Mouse (Mus musculus): ENCODE measurements at regions not wholly inside any gene's neighbourhood (a gene's known extent, or its start where the extent isn't known, plus 50 kb on each side); places are given as distances from the start of the nearest gene placed in this dataset.

DNA sequence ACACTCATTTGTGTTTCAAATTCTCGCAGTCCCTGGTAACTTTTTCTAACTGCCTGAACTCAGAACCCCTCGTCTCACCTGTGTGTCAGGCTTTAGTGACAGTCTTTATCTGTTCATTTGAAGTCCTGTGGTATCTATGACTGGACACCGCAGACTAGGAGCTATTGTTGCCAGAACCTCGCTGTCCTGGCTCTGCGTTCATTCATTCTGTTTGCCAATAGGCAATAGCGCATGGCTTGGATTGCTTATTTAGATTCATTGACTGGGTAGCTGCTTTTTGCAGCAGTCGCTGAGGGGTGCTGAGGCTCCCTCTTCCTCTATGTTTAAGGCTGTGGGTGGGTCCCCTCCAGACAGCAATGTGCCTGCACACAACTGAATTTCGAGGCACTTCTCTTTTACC, 144.6 kb upstream of the Cops8 start:
- no peak for DNase-seq (ENCODE audit: low read depth)

DNA sequence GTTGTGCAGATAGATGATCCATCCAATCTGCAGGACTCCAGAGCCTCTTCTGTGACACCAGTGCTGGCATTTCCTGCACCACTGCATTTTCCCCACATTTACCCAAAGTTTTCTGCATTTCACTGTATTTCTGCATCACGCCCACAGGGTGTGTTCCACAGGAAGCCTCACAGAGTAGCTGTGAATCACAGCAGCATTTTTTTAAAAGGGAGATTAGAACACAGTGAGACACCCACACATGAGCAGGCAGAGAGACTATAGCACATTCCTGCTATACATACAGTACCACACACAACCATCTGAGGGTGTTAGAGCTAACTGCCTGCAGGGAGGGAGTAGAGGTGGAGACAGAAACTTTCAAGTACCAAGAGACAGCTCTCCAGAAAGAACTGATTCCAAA, 141.1 kb upstream of the Cops8 start:
- no peak for DNase-seq (ENCODE audit: low read depth)

DNA sequence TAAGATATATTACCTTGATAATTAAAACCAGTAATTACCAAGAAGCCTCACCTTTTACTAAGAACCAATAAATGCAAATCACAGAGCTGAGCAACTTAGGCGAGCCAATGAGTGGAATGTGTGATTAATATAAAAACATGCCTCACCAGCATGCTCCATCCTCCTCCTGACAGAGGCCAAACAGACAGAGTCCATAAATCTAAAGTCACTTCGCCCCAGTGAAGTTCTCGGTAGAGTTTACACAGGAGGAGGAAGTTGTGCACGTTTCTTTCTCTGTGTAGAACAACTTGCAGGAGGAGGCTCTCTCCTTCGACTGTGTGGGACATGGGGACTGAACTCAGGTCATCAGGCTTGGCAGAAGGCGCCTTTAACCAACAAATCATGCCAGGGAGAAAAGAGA, 139.5 kb upstream of the Cops8 start:
- no peak for DNase-seq (ENCODE audit: low read depth)

DNA sequence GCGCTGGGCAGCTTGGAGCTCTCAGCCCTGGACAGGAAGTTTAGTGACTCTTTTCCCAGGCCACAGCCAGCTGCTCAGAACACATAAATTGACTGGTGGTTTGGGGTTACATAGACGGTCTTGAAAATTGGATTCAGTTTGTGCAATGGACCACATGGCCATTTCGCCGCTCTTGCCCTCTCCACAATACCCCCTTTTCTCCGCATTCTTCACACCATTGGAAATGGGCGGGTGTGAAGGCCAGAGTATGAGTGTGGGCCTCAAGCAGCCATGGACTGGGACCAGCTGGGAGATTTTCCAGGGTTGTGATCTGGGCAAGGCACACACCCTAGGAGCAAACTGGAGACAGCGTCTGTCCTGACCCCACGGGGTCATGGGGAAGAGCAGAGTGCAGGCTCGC, 135.1 kb upstream of the Cops8 start:
- DNase-seq (ENCODE audit: low read depth): no peak

DNA sequence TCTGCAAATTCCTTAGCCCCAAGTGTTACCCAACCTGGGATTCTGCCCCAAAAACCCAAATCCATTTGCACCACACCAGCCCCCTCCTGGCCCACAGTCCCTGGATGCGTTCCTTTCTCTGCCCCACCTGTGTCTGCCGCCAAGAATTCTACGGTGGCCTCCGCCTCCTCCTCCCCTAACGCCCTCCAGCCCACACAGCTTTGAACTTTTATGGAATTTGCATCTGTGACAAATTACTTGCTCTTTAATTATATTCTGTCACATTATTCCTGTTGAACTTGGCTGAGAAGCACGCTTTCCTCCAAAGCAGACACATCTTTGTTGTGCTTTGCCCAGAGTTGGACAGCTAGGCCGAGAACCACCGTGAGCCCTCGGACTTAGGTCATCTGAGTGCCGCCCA, 131.8 kb upstream of the Cops8 start:
- DNase-seq (ENCODE audit: low read depth): no peak

DNA sequence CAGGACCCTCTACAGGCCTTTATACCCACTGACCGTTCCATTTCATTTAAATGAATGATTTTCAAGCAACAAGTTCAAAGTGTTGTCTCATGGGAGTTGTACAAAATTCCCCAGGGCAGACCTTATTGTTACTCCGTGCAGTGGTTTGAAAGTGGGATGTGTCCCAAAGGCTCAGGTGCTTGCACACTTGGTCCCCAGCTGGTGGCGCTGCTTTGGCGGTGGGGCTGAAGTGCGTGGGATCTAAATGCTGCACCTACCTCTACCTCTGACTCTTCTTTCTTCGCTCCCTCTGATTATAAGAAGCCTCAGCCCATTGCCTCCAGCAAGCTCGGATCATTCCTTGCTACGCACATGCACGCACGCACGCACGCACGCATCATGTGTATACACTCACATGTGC, 131.0 kb upstream of the Cops8 start:
- no peak for DNase-seq (ENCODE audit: low read depth)

DNA sequence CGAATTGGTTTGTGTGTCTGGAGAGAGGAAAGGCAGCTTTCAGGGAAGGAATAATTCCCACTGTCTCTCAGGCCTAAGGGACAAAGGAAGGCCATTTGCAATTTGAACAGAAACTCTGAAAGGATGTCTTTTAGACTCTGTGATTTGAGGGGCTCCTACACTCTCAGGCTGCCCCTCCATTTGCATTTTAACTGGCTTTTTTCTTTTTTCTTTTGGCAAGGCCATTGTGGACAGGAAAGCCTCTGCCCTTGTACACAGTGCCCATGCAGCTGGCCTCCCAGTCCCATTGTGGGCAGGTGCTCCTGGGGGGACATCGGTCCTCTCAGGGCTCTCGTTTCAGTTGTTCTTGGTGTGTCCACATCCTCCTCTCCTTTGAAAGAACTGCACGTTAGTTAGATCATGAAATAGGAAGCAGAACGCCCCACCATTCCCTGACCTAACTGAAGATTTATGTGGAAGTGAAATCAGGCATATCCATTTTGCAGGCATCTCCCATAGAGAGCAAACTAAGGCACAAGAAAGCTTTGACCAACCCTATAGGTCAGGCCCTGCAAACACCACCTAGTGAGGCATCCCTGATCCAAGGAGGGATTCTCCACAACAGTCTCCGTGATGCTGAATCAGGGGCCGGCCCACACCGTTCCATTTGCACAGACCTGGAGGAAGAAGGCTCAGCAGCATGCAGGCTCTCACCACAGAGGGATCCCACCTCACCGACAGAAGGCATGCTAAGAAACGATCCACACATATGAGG, 127.5 kb upstream of the Cops8 start:
- DNase-seq (ENCODE audit: low read depth): no peak

DNA sequence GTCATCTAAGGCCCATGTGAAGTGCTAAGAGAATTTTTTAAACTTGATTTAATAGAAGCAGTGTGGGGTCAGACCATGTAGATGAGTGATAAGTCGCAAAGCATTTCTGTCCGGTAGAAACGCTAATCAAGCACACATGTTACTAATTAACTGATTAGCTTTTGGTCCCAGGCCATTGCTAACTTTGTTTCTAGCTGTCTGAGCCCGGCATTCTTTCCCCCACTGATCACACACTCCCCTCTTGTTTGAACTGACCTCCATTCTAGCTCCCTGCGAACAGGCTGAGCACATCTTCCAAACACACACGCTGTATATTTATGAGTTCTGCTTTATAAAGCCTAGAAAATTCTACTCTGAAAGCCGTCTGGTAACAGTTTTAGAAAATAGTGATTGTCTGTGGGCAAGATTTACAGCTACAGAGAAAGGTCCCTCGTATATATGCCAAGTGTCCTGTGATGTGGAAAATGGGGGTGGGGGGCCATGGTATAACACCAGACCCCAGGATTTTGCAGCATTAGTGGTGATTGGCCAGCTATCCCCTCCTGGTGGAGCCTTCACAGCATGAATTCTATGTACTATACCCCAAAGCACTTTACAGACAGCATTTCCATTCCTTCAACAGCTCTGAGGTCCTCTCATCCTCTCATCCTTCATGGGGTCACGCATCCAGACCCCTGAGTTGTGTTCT, 126.1 kb upstream of the Cops8 start:
- DNase-seq (ENCODE audit: low read depth): no peak

DNA sequence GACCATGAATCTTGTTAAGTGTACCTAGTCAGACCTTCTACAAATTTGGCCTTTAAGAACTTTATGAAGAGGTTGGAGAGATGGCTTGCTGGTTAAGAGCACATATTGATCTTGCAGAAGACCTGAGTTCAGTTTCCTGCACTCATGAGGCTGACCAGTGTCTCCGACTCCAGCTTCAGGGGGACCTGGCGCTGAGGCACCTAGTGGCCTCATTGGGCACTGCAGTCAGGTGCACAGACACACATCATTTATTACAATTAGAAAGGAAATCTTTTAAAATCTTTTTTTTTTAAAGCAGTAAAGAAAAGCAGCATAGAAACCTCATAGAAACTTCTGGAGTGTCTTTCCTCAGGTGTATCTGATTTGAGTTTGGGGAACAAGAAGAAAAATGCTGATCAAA, 123.9 kb upstream of the Cops8 start:
- DNase-seq (ENCODE audit: low read depth): no peak

DNA sequence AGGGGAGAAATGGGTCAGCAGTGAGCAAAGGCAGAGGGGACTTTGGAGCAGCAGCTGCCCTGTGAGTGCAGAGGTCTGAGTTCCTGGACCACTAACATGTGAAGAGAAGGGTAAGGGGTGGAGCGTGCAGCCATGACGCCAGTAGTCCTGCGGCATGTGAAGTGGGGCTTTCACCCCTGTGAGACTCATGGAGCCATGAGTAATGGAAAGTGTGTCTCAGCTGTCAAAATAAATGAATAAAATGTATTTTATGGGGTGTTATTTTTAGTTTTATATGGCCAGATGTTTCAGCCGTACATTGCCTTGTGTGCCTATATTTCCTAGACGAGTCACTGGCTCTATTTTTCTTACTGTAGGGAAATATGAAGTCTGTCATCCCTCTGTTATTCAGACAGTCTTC, 121.5 kb upstream of the Cops8 start:
- no peak for DNase-seq (ENCODE audit: low read depth)

DNA sequence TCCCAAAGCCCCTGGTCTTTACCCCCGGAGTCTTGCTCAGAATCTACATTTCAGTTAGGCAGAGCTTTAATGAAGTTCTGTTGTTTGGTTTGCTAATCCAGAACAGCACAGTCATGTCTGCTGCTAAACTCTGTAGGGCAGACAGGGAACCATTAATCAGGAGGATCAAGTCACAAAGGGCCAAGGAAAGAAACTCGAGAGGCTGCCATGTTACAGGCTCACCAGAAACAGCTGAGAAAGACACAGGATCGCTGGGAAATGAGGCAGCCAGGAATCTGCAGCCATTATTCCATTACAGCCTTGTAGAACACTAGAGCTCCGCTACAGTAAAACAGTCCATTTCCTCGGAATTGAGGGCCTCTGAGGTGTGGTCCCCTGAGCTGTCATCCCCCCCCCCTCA, 121.1 kb upstream of the Cops8 start:
- DNase-seq (ENCODE audit: low read depth): no peak

DNA sequence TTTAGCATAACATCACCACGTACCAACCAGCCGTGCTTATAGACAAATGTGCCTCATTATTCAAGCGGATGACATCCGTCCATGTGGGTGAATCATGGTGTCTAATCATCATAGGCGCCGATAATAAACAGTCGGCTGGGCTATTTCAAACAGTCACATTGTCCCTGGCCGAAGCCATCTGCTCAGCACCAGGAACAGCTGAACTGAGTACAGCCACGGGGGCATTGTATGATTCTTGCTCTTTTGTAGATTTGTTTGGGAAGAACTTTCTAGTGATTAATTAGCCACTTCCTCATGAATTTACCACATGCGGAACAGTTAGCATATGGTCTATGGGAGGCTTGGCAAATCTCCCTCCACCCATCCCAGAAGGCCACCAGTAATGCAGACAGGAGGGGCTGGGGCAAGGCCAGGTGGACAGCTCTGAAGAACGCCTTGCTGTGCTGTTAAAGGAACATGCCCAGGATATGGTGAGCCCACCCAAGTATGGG, 116.4 kb upstream of the Cops8 start:
- no peak for DNase-seq (ENCODE audit: low read depth)

DNA sequence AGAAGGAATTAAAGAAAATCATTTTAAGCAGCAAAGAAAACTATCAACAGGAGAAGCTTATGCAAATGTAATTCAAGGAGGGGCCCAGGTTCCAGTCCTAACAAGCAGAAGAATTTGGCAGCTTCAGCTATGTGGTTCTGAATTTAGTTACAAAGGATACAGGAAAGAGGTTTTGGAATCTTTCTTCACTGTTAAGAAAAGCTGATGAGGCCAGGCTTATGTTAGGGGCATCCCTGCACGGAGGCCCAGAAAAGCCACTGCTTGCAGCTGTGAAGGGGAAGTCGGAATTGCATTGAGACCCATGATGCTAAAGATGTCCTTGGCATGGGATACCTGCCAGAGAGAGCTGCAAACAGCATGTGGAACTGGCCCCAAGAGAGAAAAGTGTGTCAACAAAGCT, 114.9 kb upstream of the Cops8 start:
- no peak for DNase-seq (ENCODE audit: low read depth)

DNA sequence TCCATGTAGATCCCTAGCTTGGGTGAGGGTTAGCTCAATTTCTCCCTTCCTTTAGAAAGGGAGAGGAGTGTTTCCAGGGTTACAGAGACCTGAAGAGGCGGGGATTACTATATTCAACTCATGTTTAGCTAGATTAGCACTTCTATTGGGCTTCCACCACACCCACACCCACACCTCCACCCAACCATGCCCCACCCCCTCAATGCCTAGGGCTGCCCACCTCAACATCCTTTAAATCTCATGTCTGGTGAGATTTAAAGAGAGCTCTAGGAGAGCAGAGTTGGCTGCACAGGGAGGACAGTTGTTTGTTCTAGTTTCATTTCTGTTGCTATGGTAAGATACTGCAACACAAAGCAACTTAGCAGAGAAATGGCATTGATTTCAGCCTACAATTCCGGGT, 113.8 kb upstream of the Cops8 start:
- no peak for DNase-seq (ENCODE audit: low read depth)

DNA sequence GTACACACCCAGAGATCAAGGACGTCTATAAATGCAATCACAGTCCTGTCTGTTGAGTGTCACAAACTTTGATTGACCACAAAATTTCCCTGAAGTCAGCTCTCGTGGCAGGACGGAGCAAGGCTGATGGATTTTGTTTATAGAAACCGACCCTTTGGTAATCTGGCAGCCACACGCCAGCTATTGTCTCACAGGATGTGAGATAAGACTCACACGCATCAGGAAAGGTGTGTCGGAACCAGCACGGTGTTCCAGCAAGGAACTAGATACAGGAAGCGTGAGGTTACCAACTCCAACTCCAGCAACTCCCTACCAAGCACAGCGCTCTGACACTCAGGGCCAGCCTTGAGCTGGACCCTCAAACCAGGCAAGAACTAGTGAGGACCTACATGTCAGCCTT, 112.4 kb upstream of the Cops8 start:
- no peak for DNase-seq (ENCODE audit: low read depth)

DNA sequence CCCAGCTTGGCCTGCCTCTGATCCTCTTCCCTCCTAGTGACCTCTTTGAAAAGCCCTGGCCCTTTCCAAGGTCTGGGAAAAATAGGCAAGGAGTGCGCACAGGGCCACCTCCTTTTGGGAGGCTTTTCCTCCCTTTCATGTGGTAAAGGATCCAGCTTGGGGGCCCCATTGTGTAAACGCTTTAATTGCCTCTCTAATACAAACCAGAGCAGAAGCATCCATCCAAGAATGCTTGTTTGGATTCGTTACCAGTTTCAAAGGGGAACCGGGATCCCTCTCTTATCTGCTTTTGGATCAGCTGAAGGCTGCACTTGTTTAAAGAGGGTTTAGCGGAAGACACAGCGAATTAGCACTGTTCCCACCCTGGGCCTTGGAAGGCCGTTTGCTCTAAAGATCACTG, 109.3 kb upstream of the Cops8 start:
- DNase-seq (ENCODE audit: low read depth): no peak

DNA sequence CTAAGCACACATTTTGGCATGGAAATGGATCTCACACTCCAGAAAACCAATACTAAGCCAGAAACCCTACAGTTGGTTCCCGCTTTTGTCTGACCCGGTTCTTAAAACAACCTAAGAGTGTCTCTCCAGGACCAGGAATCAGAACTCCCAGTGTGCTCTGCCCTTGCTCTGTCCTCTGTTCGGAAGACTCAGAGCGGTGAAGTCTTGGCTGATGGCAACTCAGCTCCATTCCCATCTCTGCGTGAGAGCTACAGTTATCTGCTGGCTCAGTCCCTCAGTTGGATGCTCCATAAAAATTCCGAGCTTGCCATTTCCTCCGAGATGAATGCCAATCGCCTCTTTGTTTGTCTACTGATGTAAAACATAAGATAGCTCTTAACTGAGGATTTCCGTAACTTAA, 107.6 kb upstream of the Cops8 start:
- no peak for DNase-seq (ENCODE audit: low read depth)

DNA sequence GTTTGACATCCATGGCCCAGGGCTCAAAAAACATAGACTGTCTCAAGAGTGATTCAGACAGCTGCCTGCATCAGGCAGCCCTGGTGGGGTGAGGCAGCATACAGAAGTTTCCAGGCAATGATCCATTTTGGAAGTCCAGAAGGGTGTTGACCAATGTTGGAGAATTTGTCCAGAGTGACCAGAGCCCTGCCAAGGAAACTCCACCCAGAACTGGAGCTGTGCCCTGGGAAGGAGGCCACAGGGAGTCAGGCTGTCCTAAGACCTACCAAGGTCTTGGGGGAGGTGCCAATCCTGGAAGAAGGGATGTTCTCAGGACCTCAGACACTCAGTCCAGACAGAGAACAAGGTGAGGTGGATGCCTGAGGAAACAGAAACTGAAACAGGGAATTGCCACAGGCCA, 105.2 kb upstream of the Cops8 start:
- DNase-seq (ENCODE audit: low read depth): no peak

DNA sequence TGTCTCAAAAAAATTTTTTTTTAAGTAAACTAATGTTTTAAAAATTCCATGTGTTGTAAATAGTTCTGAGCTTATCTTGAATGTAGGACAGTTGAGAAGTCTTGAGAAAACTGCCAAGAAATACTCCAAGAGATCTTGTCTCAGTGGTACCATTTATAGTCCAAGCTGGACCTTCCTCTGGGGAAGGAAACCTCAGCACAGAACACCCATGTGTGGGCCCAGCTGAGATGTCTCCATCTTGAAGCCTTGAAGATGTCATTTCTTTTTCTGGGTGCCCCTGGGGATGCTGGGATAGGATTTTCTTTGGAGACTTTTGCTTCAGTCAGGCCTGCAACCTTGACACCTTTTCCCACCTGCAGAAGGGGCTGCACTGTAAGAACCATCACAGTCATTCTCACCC, 101.4 kb upstream of the Cops8 start:
- no peak for DNase-seq (ENCODE audit: low read depth)

DNA sequence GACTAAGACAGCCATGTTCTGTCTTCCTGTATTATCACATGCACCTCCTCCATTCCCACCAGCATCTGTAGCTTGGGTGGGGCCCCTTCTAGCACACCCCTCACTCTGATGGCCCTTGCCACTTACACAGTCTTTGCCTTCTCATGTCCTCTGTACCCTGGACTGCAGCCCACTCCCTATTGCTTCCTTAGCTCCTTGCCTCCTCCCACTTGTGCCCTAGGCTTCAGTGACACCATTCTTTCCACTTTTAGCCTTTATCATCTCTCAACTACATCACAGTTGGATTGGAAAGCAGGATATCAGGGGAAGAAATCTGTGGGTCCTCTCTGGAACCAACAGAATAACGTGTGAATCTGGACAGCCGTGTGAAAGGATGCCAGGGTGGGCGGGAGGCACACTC, 100.4 kb upstream of the Cops8 start:
- no peak for DNase-seq (ENCODE audit: low read depth)

DNA sequence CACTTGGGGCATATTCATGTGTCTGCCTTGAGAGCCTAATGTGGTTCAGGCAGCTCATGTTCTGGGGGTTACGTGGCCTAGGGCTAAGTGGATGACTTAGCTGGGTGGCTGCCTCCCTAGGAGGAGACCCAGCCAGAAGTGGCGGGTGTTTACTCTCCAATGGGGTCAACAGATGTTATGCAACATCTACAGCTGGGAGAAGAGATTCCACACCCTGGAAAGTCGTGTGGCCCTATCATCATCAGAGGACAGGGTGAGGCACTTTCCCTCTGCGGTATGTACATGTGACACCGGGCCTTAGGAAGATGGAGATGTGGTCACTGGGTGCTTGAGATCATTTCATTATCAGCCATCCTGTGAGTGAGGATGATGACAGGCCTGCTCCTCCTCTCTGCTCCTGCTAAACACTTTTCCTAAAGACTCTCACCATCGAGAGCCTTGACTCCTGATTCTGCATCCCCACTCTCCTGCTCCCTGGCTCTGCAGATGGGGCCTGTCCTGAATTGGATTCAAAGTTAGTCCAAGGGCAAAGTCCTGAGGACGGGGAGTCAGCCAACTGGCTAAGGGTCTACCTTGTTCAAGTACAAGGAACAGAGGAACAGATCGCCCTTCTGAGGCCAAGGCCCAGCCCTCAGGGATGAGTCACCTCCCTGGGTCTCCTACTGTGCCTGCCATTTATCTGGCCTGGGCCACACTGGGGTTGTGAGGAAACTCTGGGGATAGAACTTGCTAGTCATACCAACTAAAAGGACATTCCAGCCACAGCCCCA, 99.8 kb upstream of the Cops8 start:
- DNase-seq (ENCODE audit: low read depth): no peak

DNA sequence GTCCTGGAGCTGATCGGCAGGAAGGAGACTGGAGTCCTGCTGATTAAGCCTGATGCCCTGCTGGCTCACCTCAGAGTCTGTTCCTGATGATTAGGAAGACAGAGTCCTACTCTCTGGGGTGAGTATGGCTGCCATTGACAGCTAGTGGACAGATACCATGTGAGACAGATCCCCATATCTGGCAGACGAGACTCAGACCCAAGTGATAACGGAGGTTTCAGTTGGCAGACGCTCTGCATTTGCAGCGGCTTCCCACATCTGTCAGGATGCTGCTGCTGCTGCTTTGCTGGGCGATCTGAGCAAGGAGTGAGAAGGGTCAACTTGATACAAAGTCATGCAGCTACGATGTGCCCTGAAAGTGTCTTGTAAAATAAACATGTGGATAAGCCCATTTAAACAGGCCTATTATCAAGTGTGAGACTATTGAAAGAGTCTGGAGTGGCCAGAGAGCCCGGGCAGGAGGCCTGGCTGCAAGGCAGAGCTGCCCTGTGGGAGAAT, 98.1 kb upstream of the Cops8 start:
- DNase-seq (ENCODE audit: low read depth): no peak

DNA sequence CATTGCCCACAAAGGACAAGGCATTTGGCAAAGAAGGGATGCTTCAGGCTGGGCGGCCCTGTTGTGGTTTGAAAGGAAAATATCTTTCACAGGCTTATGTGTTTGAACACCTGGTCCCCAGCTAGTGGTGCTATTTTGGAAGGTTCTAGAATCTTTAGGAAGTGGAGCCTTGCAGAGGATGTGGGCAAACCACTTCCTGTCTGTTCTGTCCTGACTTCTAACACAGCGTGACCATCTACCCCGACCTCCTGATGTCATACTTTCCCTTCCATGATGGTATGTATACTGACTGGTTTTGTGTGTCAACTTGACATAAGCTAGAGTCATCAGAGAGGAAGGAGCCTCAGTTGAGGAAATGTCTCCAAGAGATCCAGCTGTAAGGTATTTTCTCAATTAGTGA, 97.2 kb upstream of the Cops8 start:
- DNase-seq (ENCODE audit: low read depth): no peak

Measured in c-Kit-positive CD71-positive TER-119-negative erythroid progenitor cells, embryonic 14.5 days (primary cell).